Mouse (Mus musculus) MEL (cell line): ENCODE measurements around the gene Cnn2. TPM values are rescaled to one million over a fixed set of nuclear protein-coding genes. Genes with fewer than 3 reads are reported as not detected.

ENCODE experiments used
- DNase-seq: peaks from one replicate; pipeline ENCODE4 v3.0.0; 2011; ENCODE audit warnings: low read depth, low spot score
- H3K27ac ChIP-seq: 2 replicates; pipeline ENCODE4 v1.5.1; 2012; ENCODE audit warnings: low read depth, mild to moderate bottlenecking, control low read depth, low read length, moderate library complexity; ENCODE audit not compliant: control insufficient read depth
- H3K27me3 ChIP-seq, 2 experiments: fragments of 150-350 bp in 1 of 2; sonication (generic) in 1 of 2; 2 replicates each; pipeline ENCODE4 v1.6.1; 2012; ENCODE audit warnings: low read length in 2 of 2, mild to moderate bottlenecking in 2 of 2, improper control_type of control experiment in 1 of 2, moderate library complexity in 1 of 2; ENCODE audit not compliant: insufficient read depth in 2 of 2, control insufficient read depth in 1 of 2
- H3K36me3 ChIP-seq, 2 experiments: 2 replicates each; pipeline ENCODE4 v1.6.1; 2012 to 2014; ENCODE audit warnings: low read length in 2 of 2, improper control_type of control experiment in 1 of 2, inconsistent platforms in 1 of 2, mild to moderate bottlenecking in 1 of 2; ENCODE audit not compliant: insufficient read depth in 2 of 2, control insufficient read depth in 1 of 2
- H3K4me1 ChIP-seq, 2 experiments: fragments of 150-350 bp in 1 of 2; sonication (generic) in 1 of 2; 2 replicates each; pipeline ENCODE4 v1.6.1; 2012; ENCODE audit warnings: low read length in 2 of 2, improper control_type of control experiment in 1 of 2, mild to moderate bottlenecking in 1 of 2; ENCODE audit not compliant: insufficient read depth in 2 of 2, control insufficient read depth in 1 of 2
- H3K4me3 ChIP-seq, 2 experiments: fragments of 150-350 bp in 1 of 2; sonication (generic) in 1 of 2; 2 replicates each; pipeline ENCODE4 v1.5.1; 2012; ENCODE audit warnings: low read depth in 2 of 2, low read length in 2 of 2, mild to moderate bottlenecking in 2 of 2, moderate library complexity in 2 of 2, control low read depth in 1 of 2, improper control_type of control experiment in 1 of 2; ENCODE audit not compliant: control insufficient read depth in 1 of 2, insufficient read depth in 1 of 2
- H3K79me2 ChIP-seq: 2 replicates; pipeline ENCODE4 v1.6.1; 2012; ENCODE audit warnings: mild to moderate bottlenecking, low read length, moderate library complexity; ENCODE audit not compliant: control insufficient read depth, poor library complexity, insufficient read depth
- H3K9ac ChIP-seq: 2 replicates; pipeline ENCODE4 v1.6.1; 2012; ENCODE audit warnings: low read depth, mild to moderate bottlenecking, control low read depth, low read length, moderate library complexity; ENCODE audit not compliant: control insufficient read depth, poor library complexity, severe bottlenecking
- H3K9me3 ChIP-seq: fragments of 150-350 bp; sonication (generic); replicated peaks from 2 replicates; pipeline ENCODE4 v1.6.1; 2012; ENCODE audit warnings: mild to moderate bottlenecking, low read length, improper control_type of control experiment, moderate library complexity; ENCODE audit not compliant: insufficient read depth
- BHLHE40 ChIP-seq: IDR thresholded peaks from 2 replicates; pipeline ENCODE4 v1.6.1; 2012; ENCODE audit warnings: low read depth, mild to moderate bottlenecking, inconsistent platforms, low read length, improper control_type of control experiment, borderline replicate concordance
- CHD1 ChIP-seq: IDR thresholded peaks from 2 replicates; pipeline ENCODE4 v1.6.1; 2012; ENCODE audit warnings: low read depth, mild to moderate bottlenecking, inconsistent platforms, low read length, improper control_type of control experiment
- CHD2 ChIP-seq: IDR thresholded peaks from 2 replicates; pipeline ENCODE4 v1.6.1; 2011; ENCODE audit warnings: low read length, improper control_type of control experiment
- E2F4 ChIP-seq: IDR thresholded peaks from 2 replicates; pipeline ENCODE4 v1.6.1; 2011; ENCODE audit warnings: low read depth, low read length, improper control_type of control experiment, borderline replicate concordance
- EP300 ChIP-seq, 2 experiments: IDR thresholded peaks; 2 replicates each; pipeline ENCODE4 v1.6.1; 2011; ENCODE audit warnings: improper control_type of control experiment in 2 of 2, low read length in 2 of 2, low read depth in 1 of 2, mild to moderate bottlenecking in 1 of 2
- GABPA ChIP-seq: IDR thresholded peaks from 2 replicates; pipeline ENCODE4 v1.6.1; 2012; ENCODE audit warnings: low read depth, mild to moderate bottlenecking, inconsistent platforms, low read length, improper control_type of control experiment, moderate library complexity
- GATA1 ChIP-seq: IDR thresholded peaks from 2 replicates; pipeline ENCODE4 v1.6.1; 2011; ENCODE audit warnings: low read depth, low read length, improper control_type of control experiment
- HCFC1 ChIP-seq: IDR thresholded peaks from 2 replicates; pipeline ENCODE4 v1.6.1; 2012; ENCODE audit warnings: low read depth, mild to moderate bottlenecking, inconsistent platforms, low read length, improper control_type of control experiment, moderate library complexity
- MAZ ChIP-seq: IDR thresholded peaks from 2 replicates; pipeline ENCODE4 v1.6.1; 2012; ENCODE audit warnings: low read depth, mild to moderate bottlenecking, inconsistent platforms, low read length, improper control_type of control experiment
- MEF2A ChIP-seq: IDR thresholded peaks from 2 replicates; pipeline ENCODE4 v1.6.1; 2014; ENCODE audit warnings: low read depth, mild to moderate bottlenecking, inconsistent platforms, low read length, improper control_type of control experiment; ENCODE audit not compliant: poor library complexity, insufficient replicate concordance, severe bottlenecking; ENCODE audit errors: extremely low read depth
- MXI1 ChIP-seq: IDR thresholded peaks from 2 replicates; pipeline ENCODE4 v1.6.1; 2011; ENCODE audit warnings: mild to moderate bottlenecking, low read depth, low read length, improper control_type of control experiment
- MYB ChIP-seq: IDR thresholded peaks from 2 replicates; pipeline ENCODE4 v1.6.1; 2011; ENCODE audit warnings: mild to moderate bottlenecking, low read depth, low read length, improper control_type of control experiment
- MYC ChIP-seq: IDR thresholded peaks from 2 replicates; pipeline ENCODE4 v1.6.1; 2011; ENCODE audit warnings: low read depth, mild to moderate bottlenecking, low read length, improper control_type of control experiment, moderate library complexity
- NRF1 ChIP-seq: IDR thresholded peaks from 2 replicates; pipeline ENCODE4 v1.6.1; 2014; ENCODE audit warnings: low read depth, mild to moderate bottlenecking, inconsistent platforms, low read length, improper control_type of control experiment, moderate library complexity; ENCODE audit not compliant: poor library complexity, insufficient read depth, severe bottlenecking
- POLR2AphosphoS2 ChIP-seq: IDR thresholded peaks from 2 replicates; pipeline ENCODE4 v1.6.1; 2011; ENCODE audit warnings: low read length, improper control_type of control experiment
- POLR2AphosphoS5 ChIP-seq: IDR thresholded peaks from 2 replicates; pipeline ENCODE4 v1.6.1; 2012; ENCODE audit warnings: low read depth, borderline replicate concordance, mild to moderate bottlenecking, inconsistent platforms, low read length, moderate library complexity, mixed read lengths
- RAD21 ChIP-seq: IDR thresholded peaks from 2 replicates; pipeline ENCODE4 v1.6.1; 2011; ENCODE audit warnings: mild to moderate bottlenecking, low read depth, low read length, improper control_type of control experiment
- SIN3A ChIP-seq: IDR thresholded peaks from 2 replicates; pipeline ENCODE4 v1.6.1; 2012; ENCODE audit warnings: low read length, improper control_type of control experiment, inconsistent platforms
- SMC3 ChIP-seq: IDR thresholded peaks from 2 replicates; pipeline ENCODE4 v1.6.1; 2011; ENCODE audit warnings: low read depth, low read length, improper control_type of control experiment
- TAL1 ChIP-seq: IDR thresholded peaks from 2 replicates; pipeline ENCODE4 v1.6.1; 2012; ENCODE audit warnings: mild to moderate bottlenecking, inconsistent platforms, low read length, moderate library complexity, mixed read lengths
- TBP ChIP-seq: IDR thresholded peaks from 2 replicates; pipeline ENCODE4 v1.8.0; 2011; ENCODE audit warnings: low read depth, low read length, improper control_type of control experiment
- UBTF ChIP-seq: IDR thresholded peaks from 2 replicates; pipeline ENCODE4 v1.6.1; 2012; ENCODE audit warnings: low read depth, mild to moderate bottlenecking, inconsistent platforms, low read length, improper control_type of control experiment, moderate library complexity, borderline replicate concordance; ENCODE audit not compliant: insufficient read depth
- ZMIZ1 ChIP-seq: IDR thresholded peaks from 2 replicates; pipeline ENCODE4 v1.6.1; 2012; ENCODE audit warnings: low read depth, mild to moderate bottlenecking, inconsistent platforms, low read length, improper control_type of control experiment, moderate library complexity
- ZNF384 ChIP-seq: IDR thresholded peaks from 2 replicates; pipeline ENCODE4 v1.6.1; 2012; ENCODE audit warnings: low read depth, mild to moderate bottlenecking, inconsistent platforms, low read length, improper control_type of control experiment
- polyA plus RNA-seq, 2 experiments: library from polyadenylated mRNA; stranded (reverse) in 1 of 2; unstranded in 1 of 2; fragments of >175 nt in 1 of 2; fragments of >200 nt in 1 of 2; gene quantifications; 2 replicates each; pipeline versions ENCODE4 v1.2.1 to v1.2.4; 2012; ENCODE audit warnings: low replicate concordance in 2 of 2, low read depth in 1 of 2; ENCODE audit not compliant: insufficient read length in 2 of 2, insufficient read depth in 1 of 2, missing spikeins in 1 of 2
- total RNA-seq: library from RNA; depleted of rRNA; stranded (reverse); fragments of 300-350 nt; gene quantifications from 2 replicates; pipeline ENCODE4 v1.2.3, GENCODE M21; 2012

Gene Cnn2
- total and polyA plus RNA-seq, 3 experiments: 8.7 to 25.3 TPM; not detected in 1

DNA sequence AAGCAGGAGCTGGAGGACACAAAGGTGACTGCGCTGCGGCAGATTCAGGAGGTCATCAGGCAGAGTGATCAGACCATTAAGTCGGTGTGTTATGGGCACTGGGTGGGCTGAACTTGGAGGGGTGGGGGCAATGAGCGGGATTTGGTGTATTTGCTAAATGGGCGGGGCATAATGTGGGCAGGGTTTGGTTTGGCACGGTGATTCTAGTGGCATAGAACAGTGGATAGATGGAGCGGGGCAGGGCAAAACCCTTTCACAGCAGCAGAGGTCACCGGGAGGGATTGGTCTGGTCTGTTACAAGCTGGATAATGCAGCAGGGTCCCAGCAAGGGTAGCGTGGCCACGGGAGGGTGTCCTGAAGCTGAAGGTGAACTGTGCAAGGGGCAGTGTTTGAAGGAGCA, 37.1 kb downstream of the Cnn2 start:
- no peak overlapping the region for H3K27ac ChIP-seq
- TF ChIP-seq SIN3A: no peak
- no peak for TF ChIP-seq ZMIZ1
- TF ChIP-seq E2F4: no peak
- no peak for TF ChIP-seq EP300 (IDR thresholded peaks at IDR 0.05; ENCODE audit: low read depth in 1 of 2, low read length in 2 of 2)
- no peak for TF ChIP-seq GATA1
- no peak for TF ChIP-seq MXI1
- H3K36me3 ChIP-seq: peaks cover 2 to 20% of the 10 kb centered on the region in 2 experiments; a peak in 3 of 4 replicates

DNA sequence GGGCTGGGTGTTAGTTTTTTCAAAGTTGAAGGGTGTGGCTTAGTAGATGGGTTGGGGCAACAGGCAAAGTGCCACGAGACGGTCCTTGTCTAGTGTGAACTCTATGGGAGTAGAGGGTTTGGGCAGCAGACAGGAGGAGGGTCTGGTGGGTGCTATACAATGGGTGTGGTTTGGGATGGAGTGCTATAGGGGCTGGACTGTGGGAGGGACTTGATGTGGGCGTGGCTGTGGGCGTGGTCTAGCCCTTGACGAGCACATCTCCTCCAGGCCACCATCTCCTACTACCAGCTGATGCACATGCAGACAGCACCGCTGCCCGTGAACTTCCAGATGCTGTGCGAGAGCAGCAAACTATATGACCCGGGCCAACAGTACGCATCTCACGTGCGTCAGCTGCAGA, 37.5 kb downstream of the Cnn2 start:
- Histone ChIP-seq H3K4me1 (peaks cover 2 to 23% of the 10 kb centered on the region in 2 experiments; a peak in 3 of 4 replicates), H3K36me3 (peaks cover 2 to 20% of the 10 kb centered on the region in 2 experiments; a peak in 3 of 4 replicates), H3K27me3 (no peaks in the 10 kb centered on the region), H3K79me2 (no peaks in the 10 kb centered on the region), H3K9ac (no peak overlapping the region), H3K4me3 (no peak overlapping the region), H3K9me3 (no peaks in the 10 kb centered on the region), H3K27ac (no peak overlapping the region)
- no peak for TF ChIP-seq CHD2
- no peak for TF ChIP-seq HCFC1
- TF ChIP-seq UBTF: no peak
- no peak for TF ChIP-seq POLR2AphosphoS2
- TF ChIP-seq SIN3A: 0 out of 2 replicates have a peak, but pooled peaks have one; percentile 20
- TF ChIP-seq RAD21: no peak
- TF ChIP-seq SMC3: no peak
- no peak for TF ChIP-seq MAZ
- peak; percentile 59 for DNase-seq

More for the DNA sequence above, 37.1 kb downstream of the Cnn2 start:
- Histone ChIP-seq H3K9ac (no peak overlapping the region), H3K79me2 (no peaks in the 10 kb centered on the region), H3K9me3 (no peaks in the 10 kb centered on the region), H3K4me3 (no peak overlapping the region), H3K27me3 (no peaks in the 10 kb centered on the region), H3K4me1 (peaks cover 2 to 23% of the 10 kb centered on the region in 2 experiments; a peak in 3 of 4 replicates)
- no peak for DNase-seq

DNA sequence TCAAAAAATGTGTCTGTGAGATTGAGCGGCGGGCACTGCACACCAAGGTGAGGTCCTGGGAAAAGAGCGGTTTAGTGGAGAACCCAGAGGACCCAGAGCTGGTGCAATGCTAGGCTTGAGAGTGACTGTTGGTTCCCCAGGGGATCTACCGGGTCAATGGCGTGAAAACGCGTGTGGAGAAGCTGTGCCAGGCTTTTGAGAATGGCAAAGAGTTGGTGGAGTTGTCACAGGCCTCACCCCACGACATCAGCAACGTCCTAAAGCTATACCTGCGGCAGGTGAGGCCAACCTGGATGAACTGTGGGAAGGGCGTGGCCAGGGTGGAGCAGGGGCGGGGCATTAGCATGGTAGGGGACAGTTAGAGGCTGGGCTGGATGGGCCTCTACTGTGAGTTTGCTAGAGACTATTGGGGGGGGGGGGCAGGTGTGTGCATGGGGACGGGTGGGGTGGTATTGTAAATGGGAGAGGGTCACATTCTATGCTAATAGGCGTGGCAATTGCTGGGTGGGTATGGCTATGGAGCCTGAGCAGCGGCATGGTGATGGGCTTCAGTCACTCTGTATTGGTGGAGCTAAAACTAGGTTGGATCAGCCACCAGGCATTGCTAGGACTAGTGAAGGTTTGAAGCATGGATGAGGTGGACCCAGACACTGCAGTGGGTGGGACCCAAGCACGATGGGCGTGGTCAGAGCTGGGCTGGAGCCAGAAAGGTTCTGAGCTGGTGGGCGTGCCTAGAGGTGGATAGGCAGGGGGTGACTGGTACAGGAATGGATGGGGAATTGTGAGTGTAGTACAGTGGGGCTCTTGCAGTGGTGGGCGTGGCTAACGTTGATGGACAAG, 39.5 kb downstream of the Cnn2 start:
- peaks cover 2 to 30% of the 10 kb centered on the region in 2 experiments; a peak in 3 of 4 replicates for H3K36me3 ChIP-seq
- no peak overlapping the region for H3K27ac ChIP-seq
- H3K9me3 ChIP-seq: no peaks in the 10 kb centered on the region
- H3K4me1 ChIP-seq: peaks cover 6 to 34% of the 10 kb centered on the region in 2 experiments
- H3K27me3 ChIP-seq: no peaks in the 10 kb centered on the region
- no peaks in the 10 kb centered on the region for H3K79me2 ChIP-seq
- TF ChIP-seq MYB (no peak), SIN3A (no peak), NRF1 (no peak), TBP (no peak), CHD1 (no peak), MEF2A (no peak), MYC (no peak), POLR2AphosphoS2 (no peak), E2F4 (no peak), GABPA (no peak), TAL1 (no peak), CHD2 (no peak), ZNF384 (no peak), POLR2AphosphoS5 (no peak), BHLHE40 (no peak)
- TF ChIP-seq, all 39 proteins: peak for 0
- DNase-seq: peak; percentile 59
- Histone ChIP-seq H3K4me3 (no peak overlapping the region), H3K9ac (no peak overlapping the region)
